Mouse (Mus musculus) forelimb bud, embryonic 11.5 days (tissue): ENCODE results near the gene Ralgapa1.

ENCODE experiments used
- DNase-seq: peaks from one replicate; pipeline ENCODE4 v3.0.0-alpha.2; 2012; ENCODE audit warnings: low read depth, low spot score

Gene Ralgapa1

GRCm38 (mm10) chr12:55820661-55821314 is at the start of gene Ralgapa1:
Gene Ralgapa1 (minus strand): TSS chr12:55821167.
- DNase-seq: peak; percentile 97

GRCm38 (mm10) chr12:55869622-55870322 is 48.8 kb upstream of the Ralgapa1 start:
- DNase-seq: no peak

- no peak for DNase-seq
Observed at GRCm38 (mm10) chr12:55867738-55868137, 46.8 kb upstream of the Ralgapa1 start.

- DNase-seq: no peak
Observed at GRCm38 (mm10) chr12:55860631-55861030, 39.7 kb upstream of the Ralgapa1 start.

- no peak for DNase-seq
Observed at GRCm38 (mm10) chr12:55859409-55860349, 38.7 kb upstream of the Ralgapa1 start.

GRCm38 (mm10) chr12:55850650-55851049 is 29.7 kb upstream of the Ralgapa1 start:
- DNase-seq: no peak

DNA sequence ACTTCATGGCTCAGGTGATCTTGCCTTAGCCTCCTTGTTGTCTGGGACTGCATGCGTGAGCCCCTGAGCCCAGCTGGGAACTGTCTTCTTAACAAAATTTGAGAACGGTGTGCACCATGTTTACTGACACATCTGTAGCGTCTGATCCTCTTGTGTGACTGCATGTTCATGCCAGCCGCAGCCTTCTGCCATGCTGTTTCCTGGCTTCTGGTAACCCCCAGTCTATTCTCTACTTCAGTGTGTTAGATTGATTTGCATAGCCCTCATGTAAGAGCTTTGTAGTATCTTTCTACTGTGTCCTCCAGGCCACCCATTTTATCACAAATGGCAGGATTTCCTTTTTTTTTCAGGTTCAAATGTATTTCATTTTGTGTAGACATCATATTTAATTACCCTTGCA is 26.9 kb upstream of the Ralgapa1 start:
- DNase-seq: no peak

DNA sequence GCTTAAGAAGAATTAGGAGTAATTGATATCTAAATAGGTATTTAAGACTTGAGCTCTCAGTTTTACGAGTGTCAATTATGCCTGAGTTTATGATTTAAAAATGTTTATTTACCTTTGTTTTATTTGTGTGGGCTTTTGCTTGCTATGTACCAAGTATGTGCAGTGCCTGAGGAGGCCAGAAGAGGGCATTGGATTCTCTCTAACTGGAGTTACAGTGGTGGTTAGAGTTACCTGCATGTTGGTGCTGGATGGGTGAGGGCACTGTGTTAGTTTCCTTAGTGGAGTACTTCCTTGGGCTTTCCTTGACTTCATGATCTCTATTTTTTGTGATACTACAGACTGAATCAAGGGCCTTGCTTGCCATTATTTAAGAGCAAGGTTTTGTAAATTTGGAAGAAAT is 25.8 kb upstream of the Ralgapa1 start:
- peak; percentile 18 for DNase-seq

- DNase-seq: no peak
Observed at GRCm38 (mm10) chr12:55837495-55837894, 16.5 kb upstream of the Ralgapa1 start.

DNA sequence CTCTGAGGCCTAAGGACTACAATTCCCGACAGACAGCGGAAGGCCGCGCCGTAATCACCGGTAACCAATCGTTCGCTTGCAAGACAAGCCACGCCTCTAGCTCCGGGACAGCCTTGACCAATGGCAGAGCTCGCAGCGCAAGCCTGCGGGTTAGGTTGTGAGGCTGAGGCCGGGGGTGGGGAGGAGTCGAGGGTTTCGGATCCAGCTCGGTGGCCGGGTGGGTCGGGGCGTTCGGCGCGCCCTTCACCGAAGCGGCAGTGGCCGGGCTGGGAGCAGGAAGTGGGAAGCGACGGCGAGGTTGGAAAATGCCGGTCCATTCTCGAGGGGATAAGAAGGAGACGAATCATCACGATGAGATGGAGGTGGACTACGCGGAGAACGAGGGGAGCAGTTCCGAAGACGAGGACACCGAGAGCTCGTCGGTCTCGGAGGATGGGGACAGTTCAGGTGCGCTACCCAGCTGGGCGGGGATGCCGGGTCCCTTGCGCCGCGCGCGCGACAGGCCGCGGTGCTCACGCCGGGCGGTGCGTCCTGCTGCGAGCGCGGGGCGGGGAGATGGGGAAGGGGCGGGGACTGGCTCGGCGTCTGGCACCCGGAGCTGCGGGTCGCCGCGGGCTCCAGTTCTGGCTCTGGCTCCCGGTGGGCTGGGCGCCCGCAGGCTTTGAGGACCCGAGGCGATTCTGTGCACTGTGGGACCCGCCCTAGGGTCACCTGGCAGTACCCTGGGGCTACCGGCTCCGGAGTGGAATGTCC is 15.4 kb upstream of the Ralgapa1 start, which contains the start of gene Brms1l:
Gene Brms1l (plus strand): TSS at position 126 of the 753 bp plus-strand sequence.
- DNase-seq: peak; percentile 99

DNA sequence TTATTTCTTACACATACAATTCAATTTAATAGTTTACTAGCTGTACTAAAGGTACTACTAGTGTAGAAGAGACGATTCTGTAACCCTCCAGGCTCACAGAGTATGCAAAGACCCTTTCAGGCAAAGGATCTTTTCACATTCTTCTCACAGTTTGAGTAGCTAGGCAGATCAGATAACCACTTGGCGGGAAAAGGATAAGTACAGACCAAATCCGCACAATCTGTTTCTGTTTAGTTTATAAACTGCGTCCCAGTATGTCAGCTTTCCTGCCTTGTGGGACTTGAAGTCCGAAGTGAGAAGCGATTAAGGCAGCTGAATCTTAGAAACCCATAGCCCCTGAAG is 14.9 kb upstream of the Ralgapa1 start:
- no peak for DNase-seq

DNA sequence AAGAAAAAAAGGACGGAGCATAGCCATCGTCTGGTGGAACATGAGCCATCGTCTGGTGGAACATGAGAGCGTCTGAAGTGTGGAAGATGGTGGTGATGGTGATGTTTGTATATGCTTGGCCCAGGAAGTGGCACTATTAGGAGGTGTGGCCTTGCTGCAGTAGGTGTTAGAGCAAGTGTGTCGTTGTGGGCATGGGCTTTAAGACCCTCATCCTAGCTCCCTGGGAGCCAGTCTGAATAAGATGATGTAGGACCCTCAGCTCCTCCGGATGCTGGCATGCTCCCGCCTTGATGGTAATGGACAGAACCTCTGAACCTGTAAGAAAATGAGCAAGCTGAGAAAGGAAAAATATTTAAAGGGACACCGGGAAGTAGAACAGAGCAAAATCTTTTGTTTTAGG is 13.9 kb upstream of the Ralgapa1 start:
- no peak for DNase-seq

DNA sequence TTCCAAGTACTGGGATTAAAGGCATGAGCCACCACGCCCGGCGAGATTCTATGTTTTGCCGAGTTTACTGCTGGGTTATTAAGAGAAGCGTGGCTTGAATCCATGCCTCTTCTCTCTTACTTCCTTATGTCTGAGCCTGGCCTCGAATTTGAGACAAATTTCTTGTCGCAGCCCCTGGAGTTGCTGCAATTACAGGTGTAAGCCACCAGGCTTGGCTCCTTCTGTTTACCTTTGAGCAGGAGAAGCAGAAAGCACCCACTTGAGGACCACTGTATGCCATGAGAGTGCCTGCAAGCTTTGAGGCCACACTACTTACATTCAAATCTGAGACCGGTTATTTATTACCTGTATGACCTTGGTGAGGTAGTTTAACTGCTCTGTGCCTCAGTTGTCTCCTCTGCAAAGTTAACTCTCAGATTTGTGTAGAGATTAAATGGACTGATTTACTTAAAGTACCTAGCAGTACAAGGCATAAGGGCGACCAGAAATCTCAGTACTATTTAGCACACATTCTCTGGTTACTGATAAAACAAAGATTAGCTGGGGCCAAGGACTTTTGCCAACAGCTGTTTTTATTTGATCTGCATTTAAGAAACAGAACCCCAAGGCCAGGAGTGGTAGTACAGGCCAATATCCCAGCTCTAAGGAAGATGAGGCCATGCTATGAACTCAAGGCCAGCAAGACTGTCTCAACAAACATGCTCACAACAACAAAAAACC is 13.1 kb upstream of the Ralgapa1 start:
- no peak for DNase-seq

- DNase-seq: no peak
Observed at GRCm38 (mm10) chr12:55832961-55833360, 12.0 kb upstream of the Ralgapa1 start.

DNA sequence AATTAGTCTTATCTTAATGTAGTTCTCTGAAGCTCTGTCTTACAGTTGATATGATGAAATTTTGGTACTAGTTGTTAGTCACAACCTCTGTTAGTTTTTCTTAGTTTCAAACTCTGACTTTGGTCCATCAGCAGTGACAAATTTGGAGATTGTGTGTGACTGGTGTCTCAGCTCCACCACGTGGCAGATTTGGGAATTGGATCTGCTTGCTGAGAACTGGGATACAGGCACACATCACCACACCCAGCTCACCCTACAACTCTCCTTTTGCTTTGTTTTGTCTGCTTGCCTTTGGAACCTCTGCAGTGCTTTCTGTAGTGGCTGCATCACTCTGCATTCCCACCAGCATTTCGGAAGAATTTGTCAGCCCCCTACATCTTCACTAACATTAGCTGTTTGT is 10.1 kb upstream of the Ralgapa1 start:
- peak; percentile 51 for DNase-seq

- DNase-seq: no peak
Observed at GRCm38 (mm10) chr12:55825537-55825936, 4.6 kb upstream of the Ralgapa1 start.

DNA sequence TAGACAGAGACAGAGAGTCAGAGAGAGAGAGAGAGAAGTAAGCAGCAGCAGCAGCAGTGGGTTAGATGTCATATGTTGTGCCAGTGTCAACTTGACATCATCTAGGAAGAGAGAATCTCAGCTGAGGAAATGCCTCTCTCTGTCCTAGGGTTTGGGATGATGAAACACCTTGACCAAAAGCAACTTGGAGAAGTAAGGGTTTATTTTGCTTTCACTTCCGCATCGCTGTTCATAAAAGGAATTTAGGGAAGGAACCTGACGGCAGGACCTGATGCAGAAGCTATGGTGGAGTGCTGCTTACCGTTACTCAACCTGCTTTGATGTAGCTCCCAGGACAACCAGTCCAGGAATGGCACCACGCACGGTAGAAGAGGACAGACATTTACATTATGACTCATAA is 3.1 kb upstream of the Ralgapa1 start:
- DNase-seq: no peak

DNA sequence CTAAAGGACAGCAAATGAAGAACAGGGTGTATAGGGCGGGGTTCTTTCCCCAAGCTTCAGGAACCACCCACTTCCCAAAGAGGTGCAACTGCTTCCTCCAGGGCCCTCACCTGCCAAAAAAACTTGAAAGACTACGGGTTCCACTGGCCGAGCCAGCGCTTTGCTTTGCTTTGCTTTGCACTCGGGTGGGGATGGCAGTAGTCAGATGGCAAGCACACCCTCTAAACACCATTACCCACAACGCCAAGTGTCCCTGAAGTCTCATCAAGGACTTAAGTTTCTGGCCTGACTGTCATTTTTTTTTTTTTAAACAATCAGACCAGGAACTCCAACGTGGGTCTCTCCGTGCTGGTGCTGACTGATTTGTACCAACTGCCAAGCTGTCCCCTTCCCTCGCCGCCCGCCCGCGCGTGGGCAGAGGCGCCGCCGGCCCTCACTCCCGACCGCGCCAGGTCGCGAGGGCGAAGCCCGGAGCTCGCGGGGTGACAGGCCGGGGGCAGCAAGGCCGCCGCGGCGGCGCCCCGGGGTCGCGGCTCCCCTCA is 777 bp downstream of the Ralgapa1 start:
- no peak for DNase-seq

- no peak for DNase-seq
Observed at GRCm38 (mm10) chr12:55816488-55816887, 4.5 kb downstream of the Ralgapa1 start.

DNA sequence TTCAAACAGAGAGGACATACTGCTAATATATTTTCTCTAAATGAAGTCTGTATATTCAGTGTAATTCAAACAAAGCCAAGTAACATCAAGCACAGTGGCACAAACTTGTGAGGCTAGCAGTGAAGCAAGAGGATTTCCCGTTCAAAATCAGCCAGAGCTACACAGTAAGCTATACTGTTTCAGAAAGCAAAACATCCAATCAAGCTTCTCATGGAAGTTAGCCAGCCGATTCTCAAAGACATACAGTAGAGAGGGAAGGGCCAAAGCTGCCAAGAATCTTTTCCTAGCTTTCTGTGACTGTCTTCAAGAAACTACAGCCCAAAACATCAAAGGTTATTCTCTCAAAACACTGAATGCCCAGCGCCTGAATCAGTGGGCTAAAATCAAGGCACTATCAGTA is 15.9 kb downstream of the Ralgapa1 start:
- no peak for DNase-seq

DNA sequence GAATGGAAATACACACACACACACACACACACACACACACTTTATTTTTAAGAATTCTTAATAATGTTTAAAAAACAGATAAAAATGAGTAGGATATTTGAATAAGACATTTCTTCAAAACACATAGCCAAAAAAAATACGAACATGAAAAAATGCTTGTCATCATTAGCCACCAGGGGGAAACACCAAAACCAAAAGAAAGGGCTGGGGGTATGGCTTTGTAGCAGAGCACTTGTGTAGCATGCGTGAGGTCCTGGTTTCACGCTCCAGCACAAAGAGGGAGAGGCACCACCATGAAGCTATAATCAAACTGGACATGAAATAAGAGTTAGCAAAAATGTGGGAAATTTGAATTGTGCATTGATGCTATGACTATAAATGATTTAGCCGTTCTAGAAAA is 19.8 kb downstream of the Ralgapa1 start:
- no peak for DNase-seq
